Mouse (Mus musculus) megakaryocyte, embryonic 14.5 days (primary cell): ENCODE results near the gene Ndufa7. TPM values are rescaled to one million over a fixed set of nuclear protein-coding genes. Genes with fewer than 3 reads are reported as not detected.
A peak's percentile ranks its signal among the peaks of the same experiment; 100 is the strongest.

ENCODE experiments used
- H3K27me3 ChIP-seq: replicated peaks from 2 replicates; pipeline ENCODE3; 2012; ENCODE audit warnings: inconsistent platforms
- H3K36me3 ChIP-seq: replicated peaks from 2 replicates; pipeline ENCODE3; 2012; ENCODE audit warnings: low read length, inconsistent platforms, mixed read lengths
- H3K4me1 ChIP-seq: 2 replicates; pipeline ENCODE4 v1.6.1; 2012; ENCODE audit warnings: inconsistent platforms
- H3K4me3 ChIP-seq: replicated peaks from 2 replicates; pipeline ENCODE3; 2012; ENCODE audit warnings: moderate library complexity, mild to moderate bottlenecking, inconsistent platforms
- H3K9me3 ChIP-seq: 2 replicates; pipeline ENCODE4 v1.6.1; 2012; ENCODE audit warnings: inconsistent platforms
- FLI1 ChIP-seq: IDR thresholded peaks from 2 replicates; pipeline ENCODE4 v1.6.1; 2012; ENCODE audit warnings: low read length, inconsistent platforms, mixed read lengths
- GATA1 ChIP-seq: IDR thresholded peaks from 3 replicates; pipeline ENCODE4 v1.6.1; 2012; ENCODE audit warnings: mixed read lengths, low read length, inconsistent platforms, borderline replicate concordance
- polyA plus RNA-seq: library from polyadenylated mRNA; stranded (reverse); fragments of >175 nt; gene quantifications from 2 replicates; pipeline ENCODE4 v1.2.3, GENCODE M21; 2012; ENCODE audit warnings: low replicate concordance; ENCODE audit not compliant: insufficient read depth

The Ndufa7 gene
- polyA plus RNA-seq, 1 experiment = 1,277 TPM

DNA sequence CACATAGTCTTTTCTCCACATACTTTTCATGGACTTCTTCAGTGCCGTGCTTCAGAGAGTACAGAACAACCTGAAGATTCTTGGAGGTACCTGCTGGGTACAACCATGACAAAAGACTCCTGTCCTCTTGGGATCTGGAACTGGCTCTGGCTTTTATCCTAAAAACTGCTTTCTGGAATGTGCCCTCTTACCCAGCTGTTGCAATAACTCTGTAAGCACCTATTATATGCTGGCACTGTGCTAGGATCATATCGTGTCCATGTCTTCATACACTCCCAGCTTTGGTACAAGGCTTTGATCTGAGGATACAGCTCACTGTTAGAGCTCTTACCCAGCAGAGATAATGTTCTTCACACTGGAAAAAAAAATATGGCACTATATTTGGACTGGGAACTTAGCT, 39.4 kb upstream of the Ndufa7 start:
- H3K9me3 ChIP-seq = no peaks in the 10 kb centered on the region
- peaks cover 36% of the 10 kb centered on the region for H3K4me1 ChIP-seq
- TF ChIP-seq FLI1 = no peak
- TF ChIP-seq GATA1 = no peak
- H3K36me3 ChIP-seq = no peaks in the 10 kb centered on the region
- H3K4me3 ChIP-seq = no peak overlapping the region
- peaks cover 21% of the 10 kb centered on the region for H3K27me3 ChIP-seq

DNA sequence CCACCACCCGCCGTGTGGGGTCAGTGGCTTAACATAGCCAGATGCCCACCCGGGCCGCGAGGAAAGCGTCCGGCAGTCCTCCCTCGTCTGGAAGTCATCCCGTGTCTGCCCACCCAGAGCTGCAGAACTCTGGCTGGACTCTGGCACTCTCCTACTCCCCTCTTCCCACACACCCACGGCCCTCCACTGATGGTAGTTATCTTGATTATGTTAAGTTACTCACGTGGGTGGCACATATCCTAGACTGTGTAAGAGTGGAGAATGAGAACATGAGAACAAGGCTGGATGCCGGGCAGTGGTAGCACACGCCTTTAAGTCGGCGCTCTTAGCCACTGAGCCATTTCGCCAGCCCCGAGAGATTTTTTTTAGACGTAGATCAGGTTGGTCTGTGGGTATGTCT, 38.0 kb upstream of the Ndufa7 start:
- no peak overlapping the region for H3K4me3 ChIP-seq
- peaks cover 21% of the 10 kb centered on the region for H3K27me3 ChIP-seq
- H3K4me1 ChIP-seq = peaks cover 22% of the 10 kb centered on the region
- TF ChIP-seq FLI1 (no peak), GATA1 (no peak)
- H3K9me3 ChIP-seq = no peaks in the 10 kb centered on the region
- H3K36me3 ChIP-seq = no peaks in the 10 kb centered on the region

DNA sequence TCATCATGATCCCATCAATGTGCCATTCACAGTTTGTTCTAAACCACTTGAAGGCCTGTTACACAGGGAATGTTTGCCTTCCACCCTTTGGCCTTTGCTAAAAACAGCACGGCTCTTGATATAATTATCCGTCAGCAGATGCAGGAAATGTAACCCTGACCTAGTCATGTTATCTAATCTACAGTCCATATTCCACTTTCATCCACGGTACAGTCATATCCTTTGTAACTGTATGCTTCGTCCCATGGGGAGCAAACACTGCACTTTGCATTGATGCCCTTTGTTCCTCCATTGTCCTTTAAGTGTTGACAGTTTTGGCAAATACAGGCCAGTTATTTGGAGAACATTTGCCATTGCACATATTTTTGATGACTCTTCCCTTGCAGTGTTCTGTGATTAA, 35.6 kb upstream of the Ndufa7 start:
- H3K9me3 ChIP-seq = no peaks in the 10 kb centered on the region
- no peaks in the 10 kb centered on the region for H3K36me3 ChIP-seq
- no peak overlapping the region for H3K4me3 ChIP-seq
- no peak for TF ChIP-seq GATA1
- TF ChIP-seq FLI1 = no peak
- peaks cover 6% of the 10 kb centered on the region for H3K4me1 ChIP-seq
- H3K27me3 ChIP-seq = peaks cover 16% of the 10 kb centered on the region

DNA sequence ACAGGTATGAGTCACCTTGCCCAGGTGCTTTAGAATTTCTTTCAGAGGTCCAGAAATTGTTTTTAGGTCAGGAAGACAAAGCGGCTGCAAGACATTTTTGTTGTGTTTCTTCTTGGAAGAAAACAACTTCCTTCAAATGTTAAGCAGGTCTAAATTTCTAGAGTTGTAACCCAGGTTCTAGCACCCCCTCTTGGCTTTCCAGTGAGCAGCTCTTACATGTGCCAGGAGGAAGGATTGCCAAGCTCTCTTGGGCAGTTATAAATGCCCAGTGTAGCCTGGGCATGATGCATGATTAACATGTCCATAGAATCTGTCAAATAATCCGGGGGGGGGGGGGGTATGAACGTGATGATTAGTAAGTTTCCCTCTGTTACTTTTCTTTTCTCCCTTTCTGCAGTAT, 26.1 kb upstream of the Ndufa7 start:
- H3K27me3 ChIP-seq = no peaks in the 10 kb centered on the region

DNA sequence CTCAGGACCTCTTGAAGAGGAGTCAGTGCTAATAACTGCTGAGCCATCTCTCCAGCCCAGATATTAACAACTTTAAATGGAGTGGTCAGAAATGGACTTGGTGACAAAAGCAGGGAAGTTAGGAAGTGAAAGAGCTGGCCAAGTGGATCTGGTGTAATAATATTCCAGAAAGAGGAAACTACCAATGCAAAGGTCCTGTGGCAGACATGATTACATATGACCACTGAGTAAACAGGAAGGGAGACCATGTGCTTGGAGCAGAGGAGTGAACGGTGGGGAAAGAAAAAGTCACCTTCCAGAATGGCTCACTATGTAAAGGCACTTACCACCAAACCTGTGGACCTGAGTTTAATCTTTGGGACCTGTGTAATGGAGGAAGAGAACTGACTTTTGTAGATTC, 25.1 kb upstream of the Ndufa7 start:
- Histone ChIP-seq H3K36me3 (no peaks in the 10 kb centered on the region), H3K4me3 (no peak overlapping the region), H3K9me3 (no peaks in the 10 kb centered on the region), H3K27me3 (no peaks in the 10 kb centered on the region), H3K4me1 (peaks cover 7% of the 10 kb centered on the region)
- TF ChIP-seq GATA1 (no peak), FLI1 (no peak)

More for the DNA sequence above, 26.1 kb upstream of the Ndufa7 start:
- Histone ChIP-seq H3K4me1 (peaks cover 5% of the 10 kb centered on the region; the same call in 1 of the 2 replicates), H3K9me3 (no peaks in the 10 kb centered on the region), H3K4me3 (no peak overlapping the region), H3K36me3 (no peaks in the 10 kb centered on the region)
- TF ChIP-seq GATA1 (no peak), FLI1 (no peak)

DNA sequence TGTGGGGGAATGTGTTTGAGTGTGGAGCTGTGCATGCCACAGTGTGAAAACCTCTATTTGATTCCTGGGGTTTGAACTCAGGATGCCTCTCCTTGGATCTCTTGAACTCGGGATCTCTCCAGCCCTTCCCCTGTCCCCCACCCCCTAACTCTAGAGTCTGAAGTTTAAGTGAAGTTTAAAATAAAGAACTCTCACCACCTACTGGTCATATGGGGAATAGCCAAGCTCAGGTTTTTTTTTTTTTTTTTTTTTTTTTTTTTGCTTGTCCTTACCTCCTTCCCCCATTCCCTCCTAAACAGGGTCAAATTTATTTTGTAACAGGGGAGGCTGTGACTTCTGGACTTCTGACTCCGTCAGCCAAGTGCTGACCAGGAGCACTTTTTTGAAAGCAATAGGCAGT, 22.2 kb upstream of the Ndufa7 start:
- no peak overlapping the region for H3K4me3 ChIP-seq
- TF ChIP-seq GATA1 = no peak
- TF ChIP-seq FLI1 = no peak
- H3K36me3 ChIP-seq = no peaks in the 10 kb centered on the region

DNA sequence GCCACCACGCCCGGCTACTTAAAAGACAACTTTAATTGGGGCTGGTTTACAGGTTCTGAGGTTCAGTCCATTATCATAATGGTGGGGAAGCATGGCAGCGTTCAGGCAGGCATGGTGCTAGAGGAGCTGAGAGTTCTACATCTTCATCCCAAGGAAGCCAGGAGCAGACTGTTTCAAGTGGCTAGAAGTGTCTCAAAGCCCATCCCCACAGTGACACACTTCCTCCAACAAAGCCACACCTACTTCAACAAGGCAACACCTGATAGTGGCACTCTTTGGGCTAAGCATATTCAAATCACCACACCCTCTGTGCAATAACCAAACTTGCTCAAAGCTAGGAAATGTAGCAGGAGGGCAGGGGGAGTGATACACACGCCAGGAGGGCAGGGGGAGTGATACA, 20.2 kb upstream of the Ndufa7 start:
- Histone ChIP-seq H3K4me1 (peaks cover 11% of the 10 kb centered on the region), H3K36me3 (no peaks in the 10 kb centered on the region), H3K9me3 (no peaks in the 10 kb centered on the region), H3K4me3 (no peak overlapping the region), H3K27me3 (peaks cover 5% of the 10 kb centered on the region)
- TF ChIP-seq GATA1 (no peak), FLI1 (no peak)

More for the DNA sequence above, 22.2 kb upstream of the Ndufa7 start:
- Histone ChIP-seq H3K27me3 (peaks cover 5% of the 10 kb centered on the region), H3K4me1 (peaks cover 12% of the 10 kb centered on the region), H3K9me3 (no peaks in the 10 kb centered on the region)

DNA sequence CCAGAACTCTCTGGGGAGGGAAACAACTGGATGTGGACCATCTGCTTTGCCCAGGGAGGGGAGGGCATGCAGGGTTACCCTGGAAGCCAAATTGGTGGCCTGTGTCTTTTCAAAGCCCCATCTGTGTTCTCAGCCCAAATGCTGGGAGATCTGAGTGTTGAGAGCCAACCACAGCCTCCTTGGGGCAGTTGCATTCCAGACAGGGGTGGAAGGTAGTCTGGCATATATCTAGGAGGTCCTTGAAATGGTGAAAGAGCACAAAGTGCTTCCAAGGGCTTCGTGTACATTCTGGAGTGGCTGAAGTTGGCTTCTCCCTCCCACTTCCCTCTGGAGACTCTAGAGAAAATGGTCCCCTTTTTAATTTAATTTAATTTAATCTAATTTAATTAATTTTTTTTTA, 19.6 kb upstream of the Ndufa7 start:
- TF ChIP-seq GATA1 (no peak), FLI1 (no peak)
- no peak overlapping the region for H3K4me3 ChIP-seq
- H3K9me3 ChIP-seq = no peaks in the 10 kb centered on the region
- H3K36me3 ChIP-seq = no peaks in the 10 kb centered on the region
- H3K4me1 ChIP-seq = peaks cover 7% of the 10 kb centered on the region
- peaks cover 5% of the 10 kb centered on the region for H3K27me3 ChIP-seq

DNA sequence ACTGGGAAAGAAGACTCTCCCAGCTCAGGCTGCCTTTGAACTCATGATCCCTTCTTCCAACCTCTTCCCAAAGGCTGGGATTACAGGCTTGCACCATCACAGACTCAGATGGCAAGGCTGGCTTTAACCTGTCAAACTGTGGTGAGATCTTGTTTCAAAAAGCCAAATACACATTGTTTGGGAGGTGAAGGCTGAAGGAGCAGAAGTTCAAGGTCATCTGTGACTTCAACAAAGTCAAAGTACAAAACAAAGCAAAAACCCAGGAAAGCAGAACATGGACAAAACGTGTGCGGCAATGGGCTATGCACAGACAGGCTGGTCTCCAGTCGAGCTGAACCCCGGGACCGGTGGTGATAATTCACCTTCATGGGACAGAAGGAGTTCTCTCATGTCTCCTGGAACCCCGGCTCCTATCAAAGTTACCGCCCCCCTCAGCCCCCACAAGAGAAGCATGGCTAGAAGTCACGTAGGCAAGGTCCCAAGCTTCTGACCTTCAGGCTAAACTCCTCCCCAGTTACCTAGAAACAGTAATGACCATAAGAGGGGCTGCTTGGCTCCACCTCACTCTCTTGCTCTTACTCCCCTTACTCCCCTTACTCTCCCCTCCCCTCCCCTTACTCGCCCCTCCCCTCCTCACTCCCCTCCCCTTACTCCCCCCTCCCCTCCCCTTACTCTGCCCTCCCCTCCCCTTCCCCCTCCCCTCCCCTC, 17.0 kb upstream of the Ndufa7 start:
- Histone ChIP-seq H3K36me3 (no peaks in the 10 kb centered on the region), H3K4me3 (no peak overlapping the region), H3K9me3 (no peaks in the 10 kb centered on the region), H3K27me3 (peaks cover 5% of the 10 kb centered on the region), H3K4me1 (peaks cover 29% of the 10 kb centered on the region)
- no peak for TF ChIP-seq FLI1
- no peak for TF ChIP-seq GATA1

DNA sequence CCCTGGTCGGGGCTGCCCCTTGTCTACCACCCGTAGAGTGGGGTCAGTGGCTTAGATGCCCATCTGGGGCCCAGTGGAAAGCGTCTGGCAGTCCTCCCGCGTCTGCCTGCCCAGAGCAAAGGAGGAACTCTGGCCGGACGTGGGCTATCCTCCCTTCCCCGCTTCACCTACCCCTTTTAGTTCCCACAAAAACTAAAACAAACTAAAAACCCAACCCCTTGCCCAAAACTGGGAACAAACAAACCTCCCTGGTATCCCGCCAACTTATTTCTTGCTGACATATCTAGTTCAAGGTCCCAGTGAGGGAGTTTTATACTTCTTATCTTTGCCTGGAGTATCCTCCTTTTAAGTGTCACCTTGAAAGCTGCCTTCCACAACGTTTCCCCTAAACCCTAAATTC, 16.2 kb upstream of the Ndufa7 start:
- Histone ChIP-seq H3K9me3 (no peaks in the 10 kb centered on the region), H3K4me1 (peaks cover 38% of the 10 kb centered on the region), H3K27me3 (peaks cover 5% of the 10 kb centered on the region), H3K4me3 (no peak overlapping the region), H3K36me3 (no peaks in the 10 kb centered on the region)
- TF ChIP-seq GATA1 (no peak), FLI1 (no peak)

DNA sequence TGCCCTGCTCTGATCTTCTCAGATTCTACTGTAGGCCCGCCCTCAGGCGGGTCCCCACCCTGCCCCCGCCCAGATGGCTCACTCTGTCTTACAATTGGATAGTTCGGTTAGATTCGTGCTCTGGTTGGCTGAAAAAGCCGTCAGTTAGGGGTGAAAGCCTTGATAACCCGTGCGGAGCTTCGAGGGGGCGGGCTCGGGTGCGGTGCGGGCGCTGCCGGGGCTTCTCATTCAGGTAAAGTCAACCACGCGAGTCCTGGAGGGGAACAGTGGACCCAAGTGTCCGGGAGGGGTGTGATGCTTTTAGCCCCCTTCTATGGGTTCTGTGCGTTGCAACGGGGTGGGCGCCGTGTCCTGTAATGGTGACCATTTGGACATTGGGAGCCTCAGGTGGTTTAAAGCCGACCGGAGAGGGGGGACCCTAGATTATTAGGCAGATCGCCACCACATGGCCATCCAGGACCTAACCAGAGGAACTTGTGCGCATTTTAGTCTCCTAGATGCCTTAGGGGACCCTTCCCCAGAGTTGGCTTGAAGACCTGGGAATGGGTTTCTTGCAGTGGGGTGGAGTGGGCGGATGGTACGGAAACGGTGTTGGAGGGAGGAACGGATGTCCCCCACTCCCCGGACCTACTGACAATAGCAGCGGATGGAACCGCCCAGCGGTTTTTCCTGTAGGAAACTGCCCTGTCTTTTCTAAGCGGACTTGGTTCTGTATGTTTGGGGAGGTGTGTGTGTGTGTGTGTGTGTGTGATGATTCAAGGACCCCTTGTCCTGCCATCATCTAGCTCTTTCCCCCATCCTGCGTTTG, 13.8 kb upstream of the Ndufa7 start, which contains the start of gene Kank3:
Kank3 (plus strand) TSS at position 186 of the 808 bp plus-strand sequence.
- H3K9me3 ChIP-seq = no peaks in the 10 kb centered on the region
- H3K4me3 ChIP-seq = peak within 1 kb of the TSS; percentile 92
- no peaks in the 10 kb centered on the region for H3K36me3 ChIP-seq
- TF ChIP-seq GATA1 (no peak), FLI1 (no peak)
- peaks cover 36% of the 10 kb centered on the region for H3K4me1 ChIP-seq
- H3K27me3 ChIP-seq = peaks cover 5% of the 10 kb centered on the region
